Mouse (Mus musculus) liver, embryonic 15.5 days (tissue): ENCODE measurements around the gene Fgfr2. TPM values are rescaled to one million over a fixed set of nuclear protein-coding genes. Genes with fewer than 3 reads are reported as not detected.

Experiments used
- ATAC-seq: fragments of 200-750 bp; cut with Nextera tagmentation; 2 replicates; pipeline ENCODE4 v1.8.0; 2017; ENCODE audit warnings: moderate number of reproducible peaks, mild to moderate bottlenecking, moderate library complexity; ENCODE audit not compliant: insufficient read depth
- H3K27ac ChIP-seq: fragments of 300-500 bp; sonication (generic); replicated peaks from 2 replicates; pipeline ENCODE4 v1.5.1; 2015; ENCODE audit warnings: mild to moderate bottlenecking, inconsistent platforms
- H3K27me3 ChIP-seq: fragments of 300-500 bp; sonication (generic); 2 replicates; pipeline ENCODE4 v1.6.1; 2015; ENCODE audit warnings: mild to moderate bottlenecking, inconsistent platforms
- H3K36me3 ChIP-seq: fragments of 300-500 bp; sonication (generic); replicated peaks from 2 replicates; pipeline ENCODE4 v1.6.1; 2015; ENCODE audit warnings: moderate library complexity, mild to moderate bottlenecking, inconsistent platforms
- H3K4me1 ChIP-seq: fragments of 300-500 bp; sonication (generic); replicated peaks from 2 replicates; pipeline ENCODE4 v1.6.1; 2015; ENCODE audit warnings: inconsistent platforms
- H3K4me2 ChIP-seq: fragments of 300-500 bp; sonication (generic); 2 replicates; pipeline ENCODE4 v1.6.1; 2015; ENCODE audit warnings: moderate library complexity, mild to moderate bottlenecking, inconsistent platforms
- H3K4me3 ChIP-seq: fragments of 300-500 bp; sonication (generic); replicated peaks from 2 replicates; pipeline ENCODE4 v1.5.1; 2015; ENCODE audit warnings: mild to moderate bottlenecking, inconsistent platforms
- H3K9ac ChIP-seq: fragments of 300-500 bp; sonication (generic); 2 replicates; pipeline ENCODE4 v1.6.1; 2015; ENCODE audit warnings: moderate library complexity, mild to moderate bottlenecking, inconsistent platforms
- H3K9me3 ChIP-seq: fragments of 300-500 bp; sonication (generic); replicated peaks from 2 replicates; pipeline ENCODE4 v1.6.1; 2016; ENCODE audit warnings: inconsistent platforms
- WGBS: fragments of 180-500 bp; shearing (Covaris S2); methylation state at CpG from one replicate; pipeline ENCODE4 v1.1.7; 2015; ENCODE audit warnings: mixed read lengths; ENCODE audit not compliant: insufficient replicate concordance; 5-methylcytosine and 5-hydroxymethylcytosine counted together
- polyA plus RNA-seq: library from polyadenylated mRNA; unstranded; fragments of >200 nt; fragmentation: Nextera tagmentation; extraction: Ambion mirVana; gene quantifications from 2 replicates; pipeline ENCODE4 v1.2.1, GENCODE M21; 2015

Fgfr2 gene
- polyA plus RNA-seq, 1 experiment from 2014 or later: 10.5 TPM

DNA sequence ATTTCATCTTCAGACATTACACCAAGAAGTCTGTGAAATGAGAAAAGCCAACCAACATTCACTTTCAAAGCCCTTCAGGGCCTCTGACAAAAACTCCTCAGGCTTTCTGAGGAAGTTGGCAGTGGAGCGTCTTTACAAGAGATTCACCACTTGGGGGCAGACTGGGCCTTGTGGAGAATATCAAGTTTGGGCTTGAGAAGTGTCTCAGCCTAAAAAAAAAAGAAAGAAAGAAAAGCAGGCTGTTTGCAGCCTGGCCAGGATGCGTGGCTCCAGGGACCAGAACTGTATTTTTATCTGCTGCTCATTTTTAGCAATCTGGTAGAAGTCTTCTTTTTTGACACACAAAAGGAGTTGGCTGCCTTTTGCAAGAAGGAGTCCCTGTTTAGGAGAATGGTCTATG, 1223.8 kb downstream of the Fgfr2 start:
- Histone ChIP-seq H3K4me1 (no peaks in the 10 kb centered on the region), H3K4me3 (no peak overlapping the region), H3K9me3 (no peaks in the 10 kb centered on the region), H3K9ac (no peak overlapping the region), H3K4me2 (no peak overlapping the region), H3K36me3 (no peaks in the 10 kb centered on the region), H3K27ac (no peak overlapping the region), H3K27me3 (no peaks in the 10 kb centered on the region)
- WGBS: 1% methylated on average over 2 of the region's 2 CpGs
- ATAC-seq: no peak

DNA sequence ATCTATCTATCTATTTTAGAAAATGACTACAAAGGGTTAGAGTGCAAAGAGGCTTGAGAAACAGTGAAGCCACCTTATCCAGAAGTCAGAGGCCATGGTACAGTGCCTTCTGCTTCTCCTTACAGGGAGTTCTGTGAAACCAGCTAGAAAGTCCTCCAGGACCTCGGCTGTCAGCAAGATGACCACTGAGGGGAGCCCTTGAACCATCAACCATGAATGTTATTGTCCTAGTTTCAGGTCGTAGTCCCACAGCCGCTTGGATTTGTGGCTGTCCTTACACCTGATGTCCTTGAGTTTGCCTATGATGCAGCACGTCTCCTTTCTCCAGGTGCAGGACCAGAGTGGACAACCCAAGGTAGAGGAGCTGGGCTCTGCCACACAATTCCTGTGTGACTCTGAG, 1225.9 kb downstream of the Fgfr2 start:
- no peak overlapping the region for H3K4me2 ChIP-seq
- no peaks in the 10 kb centered on the region for H3K27me3 ChIP-seq
- no peak overlapping the region for H3K9ac ChIP-seq
- ATAC-seq: no peak
- H3K27ac ChIP-seq: no peak overlapping the region
- H3K36me3 ChIP-seq: no peaks in the 10 kb centered on the region
- no peaks in the 10 kb centered on the region for H3K4me1 ChIP-seq
- WGBS: 10% methylated on average over 4 of the region's 4 CpGs
- no peaks in the 10 kb centered on the region for H3K9me3 ChIP-seq
- no peak overlapping the region for H3K4me3 ChIP-seq

DNA sequence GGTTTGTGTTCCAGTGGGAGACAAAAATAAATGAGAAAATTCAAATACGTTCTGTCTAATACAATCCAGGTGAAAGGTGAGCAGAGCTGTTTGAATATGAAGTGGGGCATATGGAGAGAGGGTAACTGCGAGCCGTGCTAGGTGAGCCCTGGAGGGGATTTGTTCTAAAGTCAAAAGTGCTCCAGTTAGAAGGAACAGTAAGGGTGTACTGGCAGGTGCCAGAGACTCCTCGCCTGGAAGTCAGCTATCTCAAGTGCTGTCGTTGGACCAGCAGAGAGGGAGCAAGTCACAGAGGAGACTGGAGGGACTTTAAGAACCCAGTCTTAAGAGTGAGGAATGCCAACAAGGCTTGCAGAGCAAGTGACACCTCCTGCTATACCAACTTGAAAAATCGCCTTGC, 1240.3 kb downstream of the Fgfr2 start:
- no peaks in the 10 kb centered on the region for H3K4me1 ChIP-seq
- no peak overlapping the region for H3K9ac ChIP-seq
- no peak for ATAC-seq
- H3K36me3 ChIP-seq: no peaks in the 10 kb centered on the region
- WGBS: 43% methylated on average over 6 of the region's 6 CpGs
- no peak overlapping the region for H3K4me3 ChIP-seq
- no peaks in the 10 kb centered on the region for H3K9me3 ChIP-seq
- no peak overlapping the region for H3K27ac ChIP-seq
- H3K27me3 ChIP-seq: no peaks in the 10 kb centered on the region
- no peak overlapping the region for H3K4me2 ChIP-seq

DNA sequence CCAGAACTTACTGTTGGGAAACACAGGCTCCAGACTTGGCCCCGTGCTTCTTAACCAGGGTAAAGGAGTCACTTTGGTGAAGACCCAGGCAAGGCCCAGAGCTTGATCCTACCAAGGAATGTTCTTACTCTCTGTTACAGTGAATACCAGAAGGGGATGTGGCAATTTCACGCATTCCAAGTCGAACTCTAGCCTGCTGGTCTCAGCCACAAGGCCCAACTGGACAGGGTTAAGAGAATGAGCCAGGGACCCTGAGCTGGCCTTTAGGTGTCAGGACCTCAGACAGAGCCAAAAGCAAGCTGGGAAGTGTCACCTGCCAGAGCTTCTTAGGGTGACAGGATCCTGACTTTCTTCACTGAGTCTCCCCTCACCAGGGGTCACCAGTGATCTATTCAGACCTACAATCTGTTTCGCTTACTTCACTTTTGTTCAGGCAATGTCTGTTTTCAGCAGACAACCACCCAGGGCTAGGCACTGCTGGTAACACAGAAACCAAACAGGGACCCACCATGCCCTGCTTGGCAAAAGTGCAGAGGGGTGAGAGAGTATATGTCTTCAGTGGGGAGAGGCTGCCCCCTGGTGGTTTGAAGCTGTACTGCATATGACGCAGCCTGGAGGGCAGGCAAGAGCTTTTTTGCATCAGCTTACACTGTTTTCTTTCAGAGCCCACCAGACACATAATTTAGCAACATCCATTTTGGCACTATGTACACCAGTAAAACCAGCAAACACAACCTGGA, 1241.1 kb downstream of the Fgfr2 start:
- H3K4me3 ChIP-seq: no peak overlapping the region
- no peaks in the 10 kb centered on the region for H3K27me3 ChIP-seq
- no peaks in the 10 kb centered on the region for H3K36me3 ChIP-seq
- 45% methylated on average over 5 of the region's 5 CpGs for WGBS
- no peak overlapping the region for H3K4me2 ChIP-seq
- no peaks in the 10 kb centered on the region for H3K4me1 ChIP-seq
- ATAC-seq: no peak
- no peaks in the 10 kb centered on the region for H3K9me3 ChIP-seq
- no peak overlapping the region for H3K27ac ChIP-seq
- no peak overlapping the region for H3K9ac ChIP-seq

DNA sequence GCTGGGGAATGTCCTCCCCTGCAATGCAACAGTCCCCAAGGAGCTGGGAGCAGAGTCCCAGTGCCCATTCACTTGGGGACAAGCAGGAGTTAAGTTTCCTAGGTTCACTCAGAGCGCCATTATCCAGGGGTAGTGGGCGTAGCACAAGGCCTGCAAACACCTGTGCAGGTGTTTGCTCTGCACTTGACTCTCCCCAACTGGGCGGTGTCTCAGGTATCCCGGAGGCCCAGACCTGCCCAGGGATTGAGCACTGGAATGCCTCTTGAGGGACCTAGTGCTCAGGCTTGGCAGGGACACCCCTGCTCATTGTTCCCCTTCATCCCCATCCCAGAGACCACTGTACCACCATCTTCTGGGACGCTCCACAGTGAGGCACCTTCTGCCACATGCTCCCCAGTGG, 1243.0 kb downstream of the Fgfr2 start:
- no peak overlapping the region for H3K4me2 ChIP-seq
- H3K27ac ChIP-seq: no peak overlapping the region
- H3K9me3 ChIP-seq: no peaks in the 10 kb centered on the region
- H3K4me1 ChIP-seq: no peaks in the 10 kb centered on the region
- no peak overlapping the region for H3K9ac ChIP-seq
- H3K4me3 ChIP-seq: no peak overlapping the region
- no peaks in the 10 kb centered on the region for H3K36me3 ChIP-seq
- 57% methylated on average over 5 of the region's 5 CpGs for WGBS
- no peaks in the 10 kb centered on the region for H3K27me3 ChIP-seq
- no peak for ATAC-seq

DNA sequence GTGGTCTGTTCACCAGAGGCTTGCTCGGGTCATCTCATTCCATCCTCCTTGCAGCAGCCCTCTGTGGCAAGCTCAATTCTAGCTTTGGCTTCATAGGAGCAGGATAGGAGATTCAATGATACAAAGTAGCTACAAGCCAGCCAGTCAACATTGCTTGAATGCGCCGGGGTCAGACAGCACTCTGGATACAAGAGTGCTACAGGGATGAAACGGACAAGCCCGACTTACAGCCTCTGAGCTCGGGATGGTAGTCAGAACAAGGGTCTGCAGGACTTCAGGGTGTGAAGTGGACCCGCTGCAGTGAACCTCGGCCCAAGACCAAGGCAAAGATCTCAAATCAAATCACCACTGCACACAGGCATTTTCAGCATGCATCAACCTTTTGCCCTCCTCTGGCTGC, 1244.3 kb downstream of the Fgfr2 start:
- H3K9ac ChIP-seq: no peak overlapping the region
- no peaks in the 10 kb centered on the region for H3K36me3 ChIP-seq
- H3K27me3 ChIP-seq: no peaks in the 10 kb centered on the region
- no peak overlapping the region for H3K4me3 ChIP-seq
- 50% methylated on average over 8 of the region's 8 CpGs for WGBS
- no peak overlapping the region for H3K4me2 ChIP-seq
- H3K4me1 ChIP-seq: no peaks in the 10 kb centered on the region
- no peak for ATAC-seq
- H3K27ac ChIP-seq: no peak overlapping the region
- H3K9me3 ChIP-seq: no peaks in the 10 kb centered on the region

DNA sequence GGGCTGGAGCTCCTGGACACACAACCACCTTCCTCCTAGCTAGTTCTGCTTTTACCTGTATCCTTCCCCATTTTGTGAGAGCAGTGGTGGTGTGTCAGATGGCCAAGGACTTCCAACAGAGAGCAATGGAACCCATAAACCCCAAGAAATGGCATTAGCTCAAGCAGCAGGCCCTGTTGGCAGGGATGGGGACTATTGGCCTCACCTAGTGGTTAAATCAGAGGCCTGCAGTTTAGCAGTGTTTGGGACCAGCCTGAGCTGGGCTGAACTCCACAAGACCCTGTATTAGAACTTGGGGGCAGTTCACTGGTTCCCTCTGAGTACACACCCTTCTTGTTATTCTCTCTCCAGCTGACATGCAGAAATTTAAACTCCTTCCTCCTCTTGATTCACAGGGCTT, 1262.0 kb downstream of the Fgfr2 start:
- Histone ChIP-seq H3K27ac (no peak overlapping the region), H3K36me3 (no peaks in the 10 kb centered on the region), H3K9me3 (no peaks in the 10 kb centered on the region), H3K4me2 (no peak overlapping the region), H3K4me3 (no peak overlapping the region), H3K27me3 (no peaks in the 10 kb centered on the region), H3K4me1 (no peaks in the 10 kb centered on the region), H3K9ac (no peak overlapping the region)
- ATAC-seq: no peak

DNA sequence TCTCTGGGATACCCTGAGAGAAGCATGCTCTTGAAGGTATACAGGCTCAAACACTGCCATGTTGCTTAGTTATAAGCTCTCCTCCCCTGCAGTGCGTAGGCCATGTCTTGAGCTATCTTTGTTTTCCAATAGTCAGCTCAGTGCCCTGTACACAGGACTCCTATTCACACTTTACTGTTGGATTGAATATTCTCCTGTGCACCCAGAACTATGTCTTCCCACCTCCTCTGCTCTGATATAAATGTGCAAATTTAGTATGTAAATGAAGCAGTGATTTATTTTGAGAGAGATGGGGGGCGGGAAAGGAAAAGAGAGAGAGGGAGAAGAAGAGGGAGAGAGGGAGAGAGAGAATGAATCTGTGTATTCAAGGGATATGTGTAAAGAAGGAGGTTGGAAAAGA, 1267.5 kb downstream of the Fgfr2 start:
- Histone ChIP-seq H3K4me2 (no peak overlapping the region), H3K9ac (no peak overlapping the region), H3K36me3 (no peaks in the 10 kb centered on the region), H3K4me3 (no peak overlapping the region), H3K4me1 (no peaks in the 10 kb centered on the region), H3K9me3 (no peaks in the 10 kb centered on the region), H3K27me3 (no peaks in the 10 kb centered on the region), H3K27ac (no peak overlapping the region)
- 63% methylated on average over 2 of the region's 2 CpGs for WGBS
- ATAC-seq: no peak

DNA sequence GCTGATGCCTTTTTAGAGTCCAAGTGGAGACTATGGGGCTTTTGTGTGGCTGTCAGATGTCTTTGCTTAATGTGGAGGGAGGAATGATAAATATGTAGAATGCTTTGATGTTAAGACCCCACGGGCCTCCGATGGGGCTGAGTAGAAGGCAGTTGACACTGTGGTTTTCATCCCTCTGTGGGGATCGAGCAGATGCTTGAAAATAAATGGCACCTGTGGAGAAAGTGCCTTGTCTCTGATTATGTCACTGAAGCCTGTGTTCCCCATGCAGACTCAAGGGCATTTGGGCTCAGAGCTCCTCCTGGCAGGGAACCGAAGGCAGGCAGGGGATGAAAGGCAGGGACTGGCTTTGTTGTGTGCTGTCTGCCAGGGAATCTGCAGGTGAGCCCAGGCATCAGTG, 1272.6 kb downstream of the Fgfr2 start:
- no peaks in the 10 kb centered on the region for H3K36me3 ChIP-seq
- H3K9me3 ChIP-seq: no peaks in the 10 kb centered on the region
- H3K4me3 ChIP-seq: no peak overlapping the region
- no peaks in the 10 kb centered on the region for H3K4me1 ChIP-seq
- no peak for ATAC-seq
- no peak overlapping the region for H3K27ac ChIP-seq
- no peak overlapping the region for H3K4me2 ChIP-seq
- WGBS: 32% methylated on average over 4 of the region's 4 CpGs
- H3K27me3 ChIP-seq: no peaks in the 10 kb centered on the region
- H3K9ac ChIP-seq: no peak overlapping the region

DNA sequence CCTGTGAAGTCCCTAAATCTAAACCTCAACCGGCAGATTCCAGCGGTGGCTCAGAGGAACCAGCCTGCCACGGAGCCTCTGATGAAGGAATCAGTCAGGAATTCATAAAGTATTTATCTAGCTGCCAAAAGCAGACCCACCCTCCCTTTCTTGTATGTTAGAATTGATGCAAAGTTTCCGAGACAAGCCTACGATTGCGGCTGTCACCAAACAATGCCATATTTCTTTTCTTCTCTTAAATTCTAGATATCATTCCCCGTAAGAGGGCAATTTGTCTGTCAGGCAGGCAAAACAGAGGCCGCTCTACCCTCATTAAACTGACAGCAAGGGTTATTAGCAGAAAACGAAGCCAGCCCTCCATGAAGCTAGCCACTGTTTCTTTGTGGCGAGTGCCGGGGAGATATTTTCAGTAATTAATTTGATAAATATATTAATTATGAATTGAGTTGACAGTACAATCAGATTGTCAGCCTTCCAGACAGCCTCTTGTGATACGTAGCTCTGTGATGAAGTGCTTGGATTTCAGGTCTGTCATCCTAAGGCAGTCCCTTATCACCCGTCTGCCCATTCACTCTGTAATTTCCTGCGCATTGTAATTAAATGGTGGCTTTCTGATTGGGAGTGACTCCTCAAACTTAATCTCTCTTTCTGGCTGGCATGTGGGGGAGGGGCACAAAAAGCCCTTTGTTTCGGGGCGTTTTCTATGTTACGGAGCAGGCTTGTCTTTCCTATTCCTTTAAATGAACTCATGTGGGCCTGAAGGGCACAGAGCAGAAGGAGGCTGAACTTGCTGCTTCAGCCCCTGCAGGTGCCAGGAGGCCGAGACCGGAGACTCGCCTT, 1276.9 kb downstream of the Fgfr2 start:
- Histone ChIP-seq H3K36me3 (no peaks in the 10 kb centered on the region), H3K27ac (no peak overlapping the region), H3K4me1 (no peaks in the 10 kb centered on the region), H3K4me2 (no peak overlapping the region), H3K27me3 (no peaks in the 10 kb centered on the region), H3K9ac (no peak overlapping the region), H3K9me3 (no peaks in the 10 kb centered on the region), H3K4me3 (no peak overlapping the region)
- ATAC-seq: no peak
- 56% methylated on average over 20 of the region's 20 CpGs for WGBS

DNA sequence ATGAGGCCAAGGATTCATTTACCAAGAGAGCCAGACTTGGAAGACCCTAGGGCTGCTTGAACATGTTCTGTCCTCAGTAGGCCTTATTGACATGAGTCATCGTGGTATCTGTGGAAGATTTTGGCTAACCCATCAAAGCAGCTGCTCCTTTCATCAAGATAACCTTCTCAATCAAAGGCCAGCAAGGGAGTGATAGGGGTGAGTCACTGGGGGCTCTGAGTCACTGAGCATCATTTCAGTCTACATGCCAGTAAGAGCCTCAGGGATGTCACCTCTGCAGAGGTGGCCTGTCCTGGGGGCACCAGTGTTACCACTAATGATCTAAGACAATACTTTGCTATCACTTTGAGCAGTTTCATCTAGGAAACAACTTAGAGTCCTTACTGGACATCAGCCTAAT, 1292.9 kb downstream of the Fgfr2 start:
- Histone ChIP-seq H3K27me3 (no peaks in the 10 kb centered on the region), H3K4me2 (no peak overlapping the region), H3K4me1 (no peaks in the 10 kb centered on the region), H3K36me3 (no peaks in the 10 kb centered on the region), H3K9ac (no peak overlapping the region), H3K9me3 (no peaks in the 10 kb centered on the region), H3K4me3 (no peak overlapping the region), H3K27ac (no peak overlapping the region)
- no peak for ATAC-seq
- 37% methylated on average over 1 of the region's 1 CpGs for whole genome bisulfite sequencing
